Mouse (Mus musculus): ENCODE measurements around the gene Kif2a. TPM values are rescaled to one million over a fixed set of nuclear protein-coding genes. Genes with fewer than 3 reads are reported as not detected.

Kif2a gene
- polyA plus RNA-seq, 1 experiment from 2014 or later = 35.0 TPM

GRCm38 (mm10) chr13:107044229-107044628, 22.3 kb upstream of the Kif2a start:
- ChIA-PET POLR2A (no interaction called here), CTCF (no interaction called here)
- DNase-seq (ENCODE audit: low read depth, low spot score) = no peak
- H3K27me3 ChIP-seq = no peaks in the 10 kb centered on the region
- no peak for ATAC-seq
- in situ Hi-C loops (cut with MboI; ENCODE audit: low pct_unique_long_range_greater_than_20kb) = no loop called here
- TF ChIP-seq CTCF (IDR thresholded peaks at IDR 0.05) = no peak

GRCm38 (mm10) chr13:107042551-107042950, 20.6 kb upstream of the Kif2a start:
- CTCF ChIA-PET = interaction anchor here (0.9 to 1.5 kb wide), 2 partner anchors 14 to 59 kb away, joined by 3 read pairs; no protein-coding TSS in a partner anchor
- no peaks in the 10 kb centered on the region for H3K27me3 ChIP-seq
- POLR2A ChIA-PET = no interaction called here
- ATAC-seq (no peak), DNase-seq (ENCODE audit: low read depth, low spot score) (no peak)
- TF ChIP-seq CTCF (IDR thresholded peaks at IDR 0.05) = no peak
- in situ Hi-C loops (cut with MboI; ENCODE audit: low pct_unique_long_range_greater_than_20kb) = no loop called here

- ATAC-seq (no peak), DNase-seq (ENCODE audit: low read depth, low spot score) (no peak)
- POLR2A ChIA-PET = no interaction called here
- in situ Hi-C loops (cut with MboI; ENCODE audit: low pct_unique_long_range_greater_than_20kb) = no loop called here
- CTCF ChIA-PET = no interaction called here
- H3K27me3 ChIP-seq = no peaks in the 10 kb centered on the region
- no peak for TF ChIP-seq CTCF (IDR thresholded peaks at IDR 0.05)
Measured at GRCm38 (mm10) chr13:107039493-107039892, 17.6 kb upstream of the Kif2a start.

GRCm38 (mm10) chr13:107038346-107038745, 16.4 kb upstream of the Kif2a start:
- no peak for DNase-seq (ENCODE audit: low read depth, low spot score)
- TF ChIP-seq CTCF (IDR thresholded peaks at IDR 0.05) = no peak
- no peaks in the 10 kb centered on the region for H3K27me3 ChIP-seq
- in situ Hi-C loops (cut with MboI; ENCODE audit: low pct_unique_long_range_greater_than_20kb) = no loop called here
- ChIA-PET CTCF (interaction anchor here (1.2 kb wide), 1 partner anchor 12 kb away, joined by 4 read pairs; no protein-coding TSS in a partner anchor), POLR2A (no interaction called here)
- no peak for ATAC-seq

GRCm38 (mm10) chr13:107035511-107036113, 13.7 kb upstream of the Kif2a start:
- DNase-seq (ENCODE audit: low read depth, low spot score) = no peak
- CTCF ChIA-PET = no interaction called here
- H3K27me3 ChIP-seq = no peaks in the 10 kb centered on the region
- POLR2A ChIA-PET = no interaction called here
- ATAC-seq = no peak
- in situ Hi-C loops (cut with MboI; ENCODE audit: low pct_unique_long_range_greater_than_20kb) = no loop called here
- no peak for TF ChIP-seq CTCF (IDR thresholded peaks at IDR 0.05)

GRCm38 (mm10) chr13:107035078-107035477, 13.2 kb upstream of the Kif2a start:
- CTCF ChIA-PET = no interaction called here

GRCm38 (mm10) chr13:107034028-107034920, 12.3 kb upstream of the Kif2a start:
- ChIA-PET POLR2A (interaction anchor here (0.6 to 1.1 kb wide), 2 partner anchors 11 to 281 kb away, joined by 3 read pairs; no protein-coding TSS in a partner anchor), CTCF (no interaction called here)
- no peaks in the 10 kb centered on the region for H3K27me3 ChIP-seq
- in situ Hi-C loops (cut with MboI; ENCODE audit: low pct_unique_long_range_greater_than_20kb) = no loop called here
- no peak for TF ChIP-seq CTCF (IDR thresholded peaks at IDR 0.05)
- no peak for ATAC-seq
- no peak for DNase-seq (ENCODE audit: low read depth, low spot score)

More at GRCm38 (mm10) chr13:107035078-107035477, 13.2 kb upstream of the Kif2a start:
- no peak for TF ChIP-seq CTCF (IDR thresholded peaks at IDR 0.05)
- ATAC-seq (no peak), DNase-seq (ENCODE audit: low read depth, low spot score) (no peak)
- in situ Hi-C loops (cut with MboI; ENCODE audit: low pct_unique_long_range_greater_than_20kb) = no loop called here
- POLR2A ChIA-PET = no interaction called here
- H3K27me3 ChIP-seq = no peaks in the 10 kb centered on the region

- ChIA-PET CTCF (no interaction called here), POLR2A (interaction anchor here (0.6 kb wide), 1 partner anchor 459 kb away, joined by 3 read pairs; no protein-coding TSS in a partner anchor)
- TF ChIP-seq CTCF (IDR thresholded peaks at IDR 0.05) = no peak
- no peaks in the 10 kb centered on the region for H3K27me3 ChIP-seq
- in situ Hi-C loops (cut with MboI; ENCODE audit: low pct_unique_long_range_greater_than_20kb) = no loop called here
- DNase-seq (ENCODE audit: low read depth, low spot score) (no peak), ATAC-seq (no peak)
Measured at GRCm38 (mm10) chr13:107031228-107031627, 9.3 kb upstream of the Kif2a start.

GRCm38 (mm10) chr13:107027218-107027617, 5.3 kb upstream of the Kif2a start:
- ATAC-seq (no peak), DNase-seq (ENCODE audit: low read depth, low spot score) (no peak)
- H3K27me3 ChIP-seq = no peaks in the 10 kb centered on the region
- ChIA-PET CTCF (interaction anchor here (1.4 kb wide), 1 partner anchor 32 kb away, joined by 4 read pairs; no protein-coding TSS in a partner anchor), POLR2A (no interaction called here)
- no peak for TF ChIP-seq CTCF (IDR thresholded peaks at IDR 0.05)
- in situ Hi-C loops (cut with MboI; ENCODE audit: low pct_unique_long_range_greater_than_20kb) = loop anchor here (5.0 kb wide), 1 partner anchor 70 kb away; no protein-coding TSS in a partner anchor

GRCm38 (mm10) chr13:107025663-107026062, 3.7 kb upstream of the Kif2a start:
- in situ Hi-C loops (cut with MboI; ENCODE audit: low pct_unique_long_range_greater_than_20kb) = loop anchor here (5.0 kb wide), 1 partner anchor 72 kb away; no protein-coding TSS in a partner anchor
- no peak for TF ChIP-seq CTCF (IDR thresholded peaks at IDR 0.05)
- no peaks in the 10 kb centered on the region for H3K27me3 ChIP-seq
- ChIA-PET CTCF (no interaction called here), POLR2A (no interaction called here)
- no peak for DNase-seq (ENCODE audit: low read depth, low spot score)
- no peak for ATAC-seq
